17 mouse cellular contexts compared by ENCODE assay signal in the genomic region with DNA sequence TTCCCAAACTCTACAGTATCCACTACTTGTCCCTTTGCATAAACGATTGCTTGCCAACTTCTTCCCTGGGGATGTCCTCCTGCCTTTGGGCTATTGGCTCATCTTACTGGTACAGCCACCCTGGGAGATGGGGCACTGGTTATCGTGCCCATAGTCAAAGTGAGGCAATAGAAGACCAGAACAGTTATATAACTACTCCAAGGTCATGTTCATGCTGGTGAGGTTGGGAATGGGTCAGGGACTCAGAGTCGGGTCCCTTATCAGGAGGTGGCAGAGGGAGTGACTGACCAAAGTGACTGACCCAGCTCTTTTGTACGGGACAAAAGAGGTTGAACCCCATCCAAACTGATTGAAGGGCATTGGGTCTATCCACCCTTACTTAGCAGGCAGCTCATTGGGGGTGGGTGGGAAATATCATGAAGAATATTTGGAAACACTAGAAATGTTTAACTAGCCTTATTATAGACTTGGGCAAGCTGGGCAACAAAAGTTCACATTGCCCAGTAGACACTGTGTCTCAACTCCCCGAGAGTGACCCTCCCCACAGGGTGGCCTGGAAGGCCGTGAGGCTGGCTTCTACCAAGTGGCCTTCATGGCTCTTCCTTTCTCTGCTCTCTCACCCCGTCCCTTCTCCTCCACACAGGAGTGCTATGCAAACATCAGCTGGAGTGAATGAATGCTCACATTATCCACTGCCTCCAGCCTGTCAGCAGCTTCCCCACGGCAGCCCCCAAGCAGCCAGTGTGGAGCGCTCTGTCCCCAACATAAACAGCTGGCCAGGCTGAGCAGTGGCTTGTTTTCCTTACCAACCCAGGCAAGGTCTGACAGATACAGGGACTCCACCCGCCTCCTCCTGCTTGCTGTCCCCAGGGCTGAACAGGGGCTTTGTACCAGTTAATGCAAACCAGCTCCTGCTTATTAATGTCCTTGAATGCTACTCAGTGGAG.
DNase-seq lines count a peak whose midpoint lies in the region; ATAC-seq lines count a peak whose summit lies in the region.
"Had no signal": no experiment of that assay in that cellular context is flagged by ENCODE, and none has a peak within 500 bp of the region (broad histone marks: within the 10 kb centered on the region; RNA-seq: fewer than 3 reads in every experiment).

No protein-coding gene starts in this region.

- H3K9ac ChIP-seq in heart, embryonic 12.5 days: no peak overlapping the region
- no peak overlapping the region for H3K9ac ChIP-seq in midbrain, embryonic 12.5 days (replicated peaks)
- H3K9ac ChIP-seq in midbrain, embryonic 11.5 days (ENCODE audit: low read length): no peak overlapping the region
- H3K9ac ChIP-seq in embryonic facial prominence, embryonic 13.5 days: no peak overlapping the region
- no peak overlapping the region for H3K9ac ChIP-seq in stomach, embryonic 15.5 days
- H3K9ac ChIP-seq: hindbrain, embryonic 12.5 days; midbrain, embryonic 15.5 days; neural tube, embryonic 15.5 days had no signal

- H3K27ac ChIP-seq in heart, embryonic 12.5 days (ENCODE audit: poor library complexity, severe bottlenecking): no peak overlapping the region
- no peak overlapping the region for H3K27ac ChIP-seq in midbrain, embryonic 12.5 days (replicated peaks)
- H3K27ac ChIP-seq in midbrain, embryonic 11.5 days (ENCODE audit: low read depth, low read length): no peak overlapping the region
- peak overlapping the region; percentile 69 for H3K27ac ChIP-seq in embryonic facial prominence, embryonic 13.5 days
- no peak overlapping the region for H3K27ac ChIP-seq in stomach, embryonic 15.5 days
- H3K27ac ChIP-seq: heart, adult 2 months; hindbrain, embryonic 12.5 days; midbrain, embryonic 15.5 days; neural tube, embryonic 15.5 days had no signal

- ATAC-seq in heart, embryonic 12.5 days (ENCODE audit: insufficient number of reproducible peaks, low FRiP score): peak; percentile 51; the same call in 1 of the 2 replicates
- 0 out of 2 replicates have a peak, but pooled peaks have one; percentile 47 for ATAC-seq in midbrain, embryonic 12.5 days (ENCODE audit: low FRiP score, low read depth)
- ATAC-seq in midbrain, embryonic 11.5 days (ENCODE audit: low FRiP score): no peak
- ATAC-seq in embryonic facial prominence, embryonic 13.5 days (ENCODE audit: insufficient number of reproducible peaks, insufficient read depth, low FRiP score, low TSS enrichment, low read depth): peak; percentile 74; the same call in 1 of the 2 replicates
- peak; percentile 27; the same call in 1 of the 2 replicates for ATAC-seq in stomach, embryonic 15.5 days (ENCODE audit: insufficient read depth, low FRiP score, low read depth)
- ATAC-seq: midbrain, embryonic 15.5 days had no signal

- no peak for DNase-seq in heart, adult 8-10 months (ENCODE audit: low spot score)
- no peak for DNase-seq in midbrain, embryonic 11.5 days (ENCODE audit: low spot score, missing footprints)
- DNase-seq in spleen, postnatal 14 days (ENCODE audit: low spot score in 2 of 2): no peak
- DNase-seq in Muller cell, postnatal 12 days (ENCODE audit: inconsistent ontology term): no peak
- DNase-seq: cerebellum, adult 9-10 months; heart, adult 2 months; kidney, adult 9 months; layer of hippocampus, adult 9-11 months; lung, adult 18-20 months had no signal

- H3K4me2 ChIP-seq in heart, embryonic 12.5 days: no peak overlapping the region
- no peak overlapping the region for H3K4me2 ChIP-seq in midbrain, embryonic 12.5 days (replicated peaks)
- no peak overlapping the region for H3K4me2 ChIP-seq in midbrain, embryonic 11.5 days
- H3K4me2 ChIP-seq in embryonic facial prominence, embryonic 13.5 days: no peak overlapping the region
- H3K4me2 ChIP-seq in stomach, embryonic 15.5 days: no peak overlapping the region
- H3K4me2 ChIP-seq: hindbrain, embryonic 12.5 days; midbrain, embryonic 15.5 days; neural tube, embryonic 15.5 days had no signal

- peaks cover 24% of the 10 kb centered on the region for H3K4me1 ChIP-seq in heart, embryonic 12.5 days (replicated peaks)
- no peaks in the 10 kb centered on the region for H3K4me1 ChIP-seq in midbrain, embryonic 12.5 days
- H3K4me1 ChIP-seq in midbrain, embryonic 11.5 days (ENCODE audit: control insufficient read depth, insufficient read depth, low read length): no peaks in the 10 kb centered on the region; the same call in 1 of the 2 replicates
- H3K4me1 ChIP-seq in embryonic facial prominence, embryonic 13.5 days: peaks cover 28% of the 10 kb centered on the region
- no peaks in the 10 kb centered on the region for H3K4me1 ChIP-seq in stomach, embryonic 15.5 days
- H3K4me1 ChIP-seq: midbrain, embryonic 15.5 days had no signal

- H3K36me3 ChIP-seq in heart, embryonic 12.5 days: no peaks in the 10 kb centered on the region
- H3K36me3 ChIP-seq in midbrain, embryonic 12.5 days: no peaks in the 10 kb centered on the region
- no peaks in the 10 kb centered on the region for H3K36me3 ChIP-seq in midbrain, embryonic 11.5 days (ENCODE audit: control insufficient read depth, insufficient read depth, low read length)
- H3K36me3 ChIP-seq in embryonic facial prominence, embryonic 13.5 days: no peaks in the 10 kb centered on the region
- H3K36me3 ChIP-seq in stomach, embryonic 15.5 days: no peaks in the 10 kb centered on the region
- H3K36me3 ChIP-seq: hindbrain, embryonic 12.5 days; midbrain, embryonic 15.5 days; neural tube, embryonic 15.5 days had no signal

- H3K27me3 ChIP-seq in heart, embryonic 12.5 days (replicated peaks): no peaks in the 10 kb centered on the region
- no peaks in the 10 kb centered on the region for H3K27me3 ChIP-seq in midbrain, embryonic 12.5 days
- H3K27me3 ChIP-seq in midbrain, embryonic 11.5 days (ENCODE audit: control insufficient read depth, insufficient read depth, low read length): no peaks in the 10 kb centered on the region
- H3K27me3 ChIP-seq in embryonic facial prominence, embryonic 13.5 days: no peaks in the 10 kb centered on the region
- H3K27me3 ChIP-seq in stomach, embryonic 15.5 days (replicated peaks): no peaks in the 10 kb centered on the region
- H3K27me3 ChIP-seq: hindbrain, embryonic 12.5 days; midbrain, embryonic 15.5 days; neural tube, embryonic 15.5 days had no signal

- H3K4me3 ChIP-seq in heart, embryonic 12.5 days: no peak overlapping the region
- H3K4me3 ChIP-seq in midbrain, embryonic 12.5 days: no peak overlapping the region
- no peak overlapping the region for H3K4me3 ChIP-seq in midbrain, embryonic 11.5 days (ENCODE audit: low read depth, low read length)
- H3K4me3 ChIP-seq in embryonic facial prominence, embryonic 13.5 days: no peak overlapping the region
- no peak overlapping the region for H3K4me3 ChIP-seq in stomach, embryonic 15.5 days (replicated peaks)
- H3K4me3 ChIP-seq: erythroblast, embryonic 14.5 days; heart, adult 2 months; hindbrain, embryonic 12.5 days; midbrain, embryonic 15.5 days; neural tube, embryonic 15.5 days had no signal

- no peaks in the 10 kb centered on the region for H3K9me3 ChIP-seq in heart, embryonic 12.5 days (replicated peaks)
- no peaks in the 10 kb centered on the region for H3K9me3 ChIP-seq in midbrain, embryonic 12.5 days
- H3K9me3 ChIP-seq in midbrain, embryonic 11.5 days (ENCODE audit: control insufficient read depth, low read length): no peaks in the 10 kb centered on the region
- H3K9me3 ChIP-seq in embryonic facial prominence, embryonic 13.5 days: no peaks in the 10 kb centered on the region
- H3K9me3 ChIP-seq in stomach, embryonic 15.5 days: no peaks in the 10 kb centered on the region
- H3K9me3 ChIP-seq: hindbrain, embryonic 12.5 days; midbrain, embryonic 15.5 days; neural tube, embryonic 15.5 days had no signal

- 52% methylated on average over 10 of the region's 10 CpGs for WGBS in heart, embryonic 12.5 days
- 68% methylated on average over 10 of the region's 10 CpGs for WGBS in midbrain, embryonic 12.5 days
- WGBS in midbrain, embryonic 11.5 days: 67% methylated on average over 10 of the region's 10 CpGs
- 50% methylated on average over 10 of the region's 10 CpGs for WGBS in embryonic facial prominence, embryonic 13.5 days
- 58% methylated on average over 10 of the region's 10 CpGs for WGBS in stomach, embryonic 15.5 days
